Mouse (Mus musculus) thymus, adult 18-20 months (tissue): ENCODE results near the gene Napa.
A peak's percentile ranks its signal among the peaks of the same experiment; 100 is the strongest.

Experiments used
- DNase-seq, 2 experiments: peaks; one replicate each; pipeline ENCODE4 v3.0.0; 2022; ENCODE audit warnings: mixed read lengths in 2 of 2

Napa gene

DNA sequence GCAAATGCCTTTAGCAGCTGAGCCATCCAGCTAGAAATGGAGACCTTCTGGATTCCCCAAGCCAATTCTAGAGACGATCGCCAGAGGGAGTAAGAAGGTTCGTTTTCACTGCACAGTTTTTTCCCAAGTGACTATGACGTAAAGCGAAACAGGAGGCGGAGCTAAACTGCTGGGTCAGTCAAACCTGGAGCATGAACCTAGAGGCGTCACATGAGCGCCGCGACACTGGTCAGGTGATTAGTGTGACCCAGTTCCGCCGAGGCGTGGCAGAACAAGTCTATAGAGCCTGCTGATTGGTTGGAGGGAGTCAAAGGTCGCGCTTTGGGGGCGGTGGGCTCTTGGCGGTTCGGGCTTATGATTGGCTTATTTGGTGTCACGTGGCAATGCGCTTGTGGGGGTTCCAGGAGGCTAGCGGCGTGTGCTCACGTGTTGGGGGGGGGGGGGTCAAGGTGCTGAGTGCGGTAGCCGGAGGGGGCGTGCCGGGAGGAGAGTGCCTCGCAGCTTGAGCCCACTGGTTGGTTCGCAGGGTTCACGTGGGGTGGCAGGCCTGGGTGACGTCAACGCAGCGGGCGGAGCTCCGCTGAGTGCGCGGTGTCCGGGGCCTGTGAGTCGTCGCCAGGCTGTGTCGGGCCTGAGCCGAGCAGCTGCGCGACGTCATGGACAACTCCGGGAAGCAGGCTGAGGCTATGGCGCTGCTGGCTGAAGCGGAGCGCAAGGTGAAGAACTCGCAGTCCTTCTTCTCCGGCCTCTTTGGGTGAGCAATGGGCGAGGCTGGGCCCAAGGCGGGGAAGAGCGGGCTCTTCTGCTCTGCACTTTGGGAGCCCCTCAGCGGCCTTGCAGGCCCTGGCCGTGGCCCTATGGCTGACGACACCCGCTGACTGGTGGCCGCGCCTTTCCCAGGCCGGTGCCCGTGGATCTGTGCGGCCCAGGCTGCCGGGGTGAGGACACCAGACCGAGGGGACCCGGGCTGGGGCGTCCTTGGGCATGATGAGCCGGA lies at the start of gene Napa:
TSS of gene Napa (plus strand) at position 438 of the 997 bp plus-strand sequence.
- peak; percentile 98 to 100 for DNase-seq

DNA sequence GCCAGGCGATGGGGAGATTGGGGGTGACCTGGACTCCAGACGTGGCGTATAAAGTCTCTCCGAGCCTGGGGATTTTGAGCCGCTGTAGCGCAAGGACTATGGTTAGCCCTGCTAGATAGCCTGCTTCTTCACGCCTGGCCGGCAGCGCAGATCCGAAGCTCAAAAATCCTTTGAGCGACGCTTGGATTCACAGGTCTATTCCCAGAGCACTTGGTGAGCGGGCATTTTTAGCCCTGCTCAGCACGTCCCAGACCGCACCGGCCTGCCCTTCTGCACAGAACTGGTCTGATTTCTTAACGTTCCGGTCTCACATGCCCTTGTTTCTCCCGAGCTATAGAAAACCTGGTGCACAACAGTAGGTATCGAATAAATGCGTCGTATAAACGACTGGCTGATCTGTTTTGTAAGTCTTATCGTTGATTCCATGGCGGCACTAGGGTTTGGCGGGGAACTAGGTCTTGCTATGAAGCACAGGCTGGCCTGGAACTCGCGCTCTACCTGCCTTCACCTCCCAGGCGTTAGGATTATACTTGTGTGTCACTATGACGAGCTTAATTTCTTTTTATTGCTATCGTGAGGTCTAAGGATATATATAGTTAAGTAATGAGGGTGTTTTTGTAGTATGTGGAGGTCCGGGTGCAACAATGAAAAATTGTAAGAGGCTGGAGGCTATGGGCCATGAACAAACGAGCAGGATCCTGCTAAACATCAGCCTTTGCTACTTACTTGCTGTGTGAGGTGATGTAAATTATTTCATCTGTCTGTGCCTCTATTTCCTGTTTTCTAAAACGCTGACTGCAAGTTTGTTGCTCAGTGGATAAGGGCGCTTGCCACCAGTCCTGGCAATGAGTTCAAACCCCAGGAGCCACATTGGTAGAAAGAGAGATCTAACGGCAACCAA lies 49.3 kb upstream of the Napa start:
- DNase-seq, result no peak

DNA sequence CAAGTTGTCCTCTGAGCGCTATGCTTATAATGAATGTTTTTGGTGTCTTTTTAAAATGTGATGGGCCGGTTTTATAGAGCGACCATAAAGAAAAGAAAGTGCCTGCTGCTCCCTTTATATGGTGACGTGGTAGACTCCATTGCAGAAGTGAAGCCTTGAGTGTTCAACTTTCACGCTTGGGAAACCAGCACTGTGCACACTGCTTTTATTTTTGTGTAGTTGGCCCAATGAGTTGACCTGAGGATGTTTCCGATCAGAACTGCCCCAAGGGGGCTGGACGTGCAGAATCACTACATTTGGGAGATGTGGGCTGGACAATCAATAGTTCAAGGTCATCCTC lies 48.7 kb upstream of the Napa start:
- DNase-seq, result no peak

DNA sequence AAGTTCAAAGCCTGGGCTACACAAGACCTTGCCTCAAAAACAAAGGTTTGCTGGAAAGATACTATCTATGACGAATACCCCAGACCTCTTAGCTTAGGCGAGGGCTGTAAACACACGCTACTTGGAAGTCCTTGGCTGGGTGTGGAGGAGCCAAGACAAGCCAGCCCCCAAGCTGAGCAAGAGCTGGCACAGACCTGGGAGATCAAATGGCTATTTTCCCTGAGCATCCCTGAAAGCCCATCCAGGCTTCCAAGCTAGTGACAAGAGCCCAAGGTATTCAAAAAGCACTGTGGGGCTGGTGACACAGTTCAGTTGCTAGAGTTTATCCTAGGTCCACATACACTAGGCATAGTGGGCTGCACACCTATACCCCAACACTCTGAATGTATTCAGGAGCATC lies 47.7 kb upstream of the Napa start:
- no peak for DNase-seq

DNA sequence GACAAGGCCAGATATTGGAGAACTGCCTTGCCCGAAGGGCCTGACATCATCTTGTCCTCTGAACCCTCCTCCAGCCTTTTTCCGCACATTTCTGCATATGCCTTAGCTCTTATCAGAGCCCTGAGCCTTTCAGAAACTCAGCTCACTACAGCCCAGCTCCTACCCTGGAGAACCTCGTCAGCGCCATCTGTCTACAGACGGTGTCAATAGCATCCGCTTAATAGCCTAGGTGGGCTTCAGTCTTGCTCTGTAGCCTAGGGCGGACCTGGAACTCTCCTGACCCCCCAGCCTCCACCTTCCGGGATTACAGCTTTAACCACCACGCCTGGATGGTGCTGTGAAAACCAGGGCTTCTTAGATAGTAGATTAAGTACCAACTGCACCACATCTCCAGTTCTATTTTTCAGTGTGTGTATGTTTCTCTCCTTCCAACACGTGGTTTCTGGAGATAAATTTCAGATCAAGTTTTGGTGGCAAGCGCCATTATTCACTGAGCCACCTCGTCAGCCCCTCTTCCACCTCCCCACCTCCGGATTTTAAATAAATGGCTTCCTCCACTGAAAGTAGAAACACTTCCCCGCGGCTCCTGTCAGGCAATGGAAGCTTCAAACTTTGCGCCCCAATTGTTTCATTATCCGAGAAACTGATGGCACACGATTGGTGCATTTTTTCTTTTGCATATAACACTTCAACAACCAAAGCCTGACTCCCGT lies 46.2 kb upstream of the Napa start:
- peak; percentile 66 to 80 for DNase-seq

DNA sequence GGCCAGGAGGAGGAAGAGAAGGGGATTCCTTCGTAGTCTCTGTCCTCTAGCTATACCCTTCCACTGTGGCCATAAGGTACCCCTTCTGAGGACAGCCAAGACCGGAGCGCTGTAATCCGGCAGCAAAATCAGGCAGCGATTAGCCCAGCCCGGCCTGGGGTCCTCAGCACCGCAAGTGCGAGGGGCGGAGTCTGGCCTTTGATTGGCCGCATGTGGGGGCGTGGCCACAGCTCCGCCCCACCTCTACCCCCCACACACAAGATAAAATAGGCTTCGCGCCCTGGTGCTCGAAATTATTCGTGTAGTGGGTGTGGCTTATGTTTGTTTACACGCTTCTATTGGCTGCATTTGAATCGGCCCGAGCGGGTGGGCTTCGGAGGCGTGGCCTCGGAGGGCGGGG lies 45.6 kb upstream of the Napa start:
- peak; percentile 91 to 94 for DNase-seq

DNA sequence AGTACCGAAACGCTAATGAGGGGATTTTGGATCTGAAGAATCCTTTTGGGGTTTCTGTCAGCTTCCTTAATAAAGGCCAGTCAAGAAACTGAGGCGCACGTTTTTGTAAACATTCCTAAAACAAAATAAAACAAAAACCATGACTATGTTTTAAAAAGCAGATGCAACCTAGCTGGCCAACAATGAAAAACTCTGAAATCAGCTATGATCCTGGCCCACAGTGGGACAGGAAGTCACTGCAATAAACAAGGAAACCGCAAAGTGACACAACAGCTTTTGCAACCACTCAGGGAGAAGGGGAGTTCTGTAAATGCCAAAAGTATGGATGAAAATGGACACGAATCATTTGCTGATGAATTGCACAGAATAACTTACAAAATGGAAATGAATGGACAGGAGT lies 45.2 kb upstream of the Napa start:
- no peak for DNase-seq

DNA sequence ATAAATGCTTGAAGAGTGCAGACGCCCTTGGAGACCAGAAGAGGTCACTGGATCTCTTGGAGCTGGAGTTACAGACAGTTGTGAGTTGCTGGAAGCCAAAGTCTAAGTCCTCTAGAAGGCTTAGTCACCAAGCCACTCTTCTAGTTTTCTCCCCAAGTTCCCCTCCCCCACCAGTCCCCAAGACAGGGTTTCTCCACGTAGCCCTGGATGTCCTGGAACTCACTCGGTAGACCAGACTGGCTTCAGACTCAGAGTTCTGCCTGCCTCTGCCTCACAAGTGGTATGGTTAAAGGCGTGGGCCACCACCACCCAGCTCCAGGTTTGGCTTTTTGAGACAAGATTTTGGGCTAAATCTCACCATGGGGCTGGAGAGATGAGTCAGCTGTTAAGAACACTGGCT lies 43.3 kb upstream of the Napa start:
- DNase-seq, result no peak

DNA sequence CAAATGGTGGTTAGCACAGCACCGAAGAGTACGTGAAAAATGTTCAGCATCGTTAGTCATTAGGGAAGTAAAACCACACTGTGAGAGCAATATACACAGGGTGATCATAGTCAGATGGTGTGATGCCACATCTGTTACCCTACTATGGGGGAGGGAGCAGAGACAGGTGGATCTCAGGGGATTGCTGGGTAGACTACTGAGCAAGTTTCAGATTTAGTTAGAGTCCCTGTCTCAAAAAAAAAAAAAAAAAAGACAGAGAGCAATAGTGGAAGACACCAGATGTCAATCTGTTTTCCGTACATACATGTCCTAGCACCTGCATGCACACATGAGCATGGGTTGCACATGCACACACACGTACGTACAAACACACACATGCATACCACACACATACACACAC lies 42.6 kb upstream of the Napa start:
- DNase-seq, result no peak

DNA sequence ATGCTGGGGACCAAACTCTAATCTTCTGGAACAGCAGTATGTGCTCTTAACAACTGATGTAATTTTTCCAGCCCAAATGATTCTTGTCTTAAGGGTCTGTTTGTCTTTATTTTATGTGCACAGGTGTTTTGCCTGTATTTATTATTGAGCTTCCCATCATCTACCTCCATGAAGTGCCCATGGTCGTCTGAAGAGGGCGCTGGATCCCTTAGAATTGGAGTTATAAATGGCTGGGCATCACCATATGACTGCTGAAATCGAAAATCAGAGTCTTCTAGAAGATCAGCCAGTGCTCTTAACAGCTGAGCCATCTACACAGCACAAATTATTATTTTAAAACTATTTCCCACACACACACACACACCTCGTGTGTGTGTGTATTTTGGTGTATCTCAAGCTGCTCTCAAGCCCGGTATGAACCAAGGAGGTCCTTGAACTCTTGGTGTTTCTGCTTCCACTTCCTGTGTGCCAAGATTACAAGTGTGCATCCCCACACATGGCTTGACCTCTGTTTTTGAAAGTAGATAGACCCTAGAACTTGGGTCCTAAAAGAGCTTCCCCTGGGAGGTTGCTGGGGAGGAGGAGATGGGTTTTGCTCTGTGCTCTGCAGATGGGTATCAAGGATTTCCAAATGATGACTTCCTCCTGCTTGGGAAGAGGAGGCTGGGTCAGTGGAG lies 41.7 kb upstream of the Napa start:
- DNase-seq, result no peak

DNA sequence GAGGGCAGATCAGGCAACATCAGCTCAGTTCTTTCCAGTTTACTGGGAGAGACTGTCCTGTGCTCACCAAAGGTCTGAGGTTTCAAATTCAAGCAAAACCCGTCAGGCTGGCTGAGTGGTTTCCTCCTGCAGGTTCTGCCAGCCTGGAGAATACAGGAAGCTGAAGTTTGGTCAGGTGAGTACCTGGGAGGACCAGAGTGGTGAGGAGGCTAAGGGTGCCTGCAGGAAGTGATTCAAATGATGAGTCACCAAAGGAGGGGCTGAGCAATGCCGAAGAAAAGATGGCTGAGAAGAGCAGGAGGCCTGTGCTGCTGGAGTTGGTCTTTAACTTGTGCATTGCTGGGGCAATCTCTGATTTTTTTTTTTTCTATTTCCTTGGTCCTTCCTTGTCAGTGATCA lies 41.1 kb upstream of the Napa start:
- no peak for DNase-seq

DNA sequence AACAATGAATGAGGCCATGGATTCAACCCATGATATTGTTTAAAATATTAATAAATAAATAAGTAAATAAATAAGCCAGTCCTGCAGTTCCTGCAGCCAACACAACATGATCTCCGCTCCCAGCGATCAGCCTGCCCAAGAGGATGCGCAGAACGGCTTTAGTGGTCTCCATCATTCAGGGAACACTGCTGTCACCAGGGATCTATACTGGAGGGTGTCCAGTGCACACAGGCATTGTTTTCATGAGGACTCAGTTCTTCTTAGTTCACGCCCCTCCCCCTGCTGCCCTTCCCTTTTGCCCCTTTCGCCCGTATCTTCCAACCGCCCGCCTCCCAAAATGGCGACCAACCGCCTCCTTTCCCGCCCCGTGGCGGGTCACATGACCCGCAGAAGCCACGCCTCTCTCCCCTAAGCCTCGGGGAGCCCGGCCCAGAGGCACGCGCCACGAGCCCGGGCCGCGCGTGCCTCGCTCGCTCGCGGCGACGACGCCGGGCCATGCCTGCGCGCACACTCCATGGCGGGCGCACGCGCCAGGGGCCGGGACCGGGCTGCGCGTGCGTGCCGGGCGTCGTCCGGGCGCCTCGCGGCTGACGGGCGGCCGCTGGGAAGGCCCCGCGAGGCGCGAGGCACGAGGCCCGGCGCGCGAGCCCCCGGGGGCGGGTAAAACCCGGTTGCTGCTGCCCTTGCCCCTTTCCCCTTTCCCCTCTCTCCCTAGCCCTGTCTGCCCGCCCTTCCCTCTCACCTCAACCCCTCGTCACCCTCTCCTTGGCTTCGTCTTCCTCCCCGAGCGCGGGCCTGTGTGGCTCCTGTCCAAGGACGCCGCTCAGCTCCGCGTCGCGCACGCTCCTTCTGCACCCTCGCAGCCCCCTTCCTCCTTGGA lies 36.8 kb upstream of the Napa start, which contains the start of gene Zfp541:
TSS of gene Zfp541 (plus strand) at position 596 of the 880 bp plus-strand sequence.
- no peak for DNase-seq

DNA sequence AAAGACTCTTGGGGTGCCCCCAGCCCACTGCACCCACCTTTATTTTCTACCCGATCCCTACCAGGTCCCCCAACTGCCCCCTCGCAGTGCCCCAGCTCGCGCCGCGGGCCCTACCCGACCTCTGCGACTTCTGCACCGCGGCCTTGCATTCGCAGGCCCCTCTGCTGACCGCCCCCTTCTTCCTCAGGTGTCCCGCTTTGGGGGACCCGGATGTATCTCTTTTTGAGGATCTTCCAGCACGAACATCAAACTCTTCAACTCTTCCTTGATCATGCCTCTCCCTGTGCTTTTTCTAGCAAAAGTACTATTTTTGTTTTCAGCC lies 36.2 kb upstream of the Napa start:
- no peak for DNase-seq

DNA sequence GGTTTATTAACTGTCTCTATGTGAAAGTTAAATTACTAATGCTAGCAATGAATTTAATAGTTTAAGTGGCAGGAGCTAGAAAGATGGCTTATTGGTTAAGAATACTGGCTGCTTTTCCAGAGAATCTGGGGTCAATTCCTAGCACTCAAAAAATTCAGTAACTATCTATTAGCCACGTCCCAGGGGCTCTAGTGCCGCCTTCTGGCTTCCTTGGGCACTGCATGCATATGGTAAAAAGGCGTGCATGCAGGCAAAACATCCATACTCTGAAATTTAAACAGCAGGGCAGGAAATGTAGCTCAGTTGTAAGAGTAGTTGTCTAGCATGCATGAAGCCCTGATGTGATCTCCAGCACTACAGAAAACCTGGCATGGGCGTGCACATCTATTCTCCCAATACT lies 34.8 kb upstream of the Napa start:
- DNase-seq, result no peak

DNA sequence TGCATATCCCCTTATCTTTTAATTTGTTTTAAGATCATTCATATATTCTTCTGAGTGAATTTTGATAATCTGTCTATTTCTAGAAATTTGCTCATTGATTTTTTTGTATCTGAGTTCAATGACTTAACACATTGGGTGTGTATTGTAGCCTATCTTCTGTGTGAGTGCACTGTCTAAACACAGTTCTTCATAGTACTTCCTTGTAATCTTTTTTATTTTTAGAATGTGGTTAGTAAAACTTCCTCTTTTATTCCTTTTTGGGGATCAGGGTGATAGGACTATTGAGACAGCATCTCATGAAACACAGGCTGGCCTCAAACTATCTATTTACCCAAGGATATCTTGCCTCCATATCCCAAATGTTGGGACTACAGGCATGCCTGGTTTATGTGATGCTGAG lies 27.4 kb upstream of the Napa start:
- DNase-seq, result no peak

DNA sequence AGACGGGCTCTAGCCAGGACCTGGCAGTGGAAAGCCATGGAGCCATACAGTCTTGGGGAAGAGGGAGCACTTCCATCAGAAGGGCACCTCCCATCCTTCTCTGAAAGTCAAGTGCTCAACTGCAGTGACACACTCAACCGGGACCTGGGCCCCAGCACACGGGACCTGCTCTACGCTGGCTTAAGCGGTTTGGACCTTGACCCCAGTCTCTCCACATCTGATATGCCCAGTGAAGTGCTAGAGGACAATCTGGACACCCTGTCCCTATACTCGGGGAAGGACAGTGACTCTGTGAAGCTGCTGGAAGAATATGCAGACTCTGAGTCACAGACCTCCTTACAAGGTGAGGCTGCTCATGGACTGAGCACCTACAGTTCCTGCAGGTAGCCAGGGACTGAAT lies 26.4 kb upstream of the Napa start:
- no peak for DNase-seq

DNA sequence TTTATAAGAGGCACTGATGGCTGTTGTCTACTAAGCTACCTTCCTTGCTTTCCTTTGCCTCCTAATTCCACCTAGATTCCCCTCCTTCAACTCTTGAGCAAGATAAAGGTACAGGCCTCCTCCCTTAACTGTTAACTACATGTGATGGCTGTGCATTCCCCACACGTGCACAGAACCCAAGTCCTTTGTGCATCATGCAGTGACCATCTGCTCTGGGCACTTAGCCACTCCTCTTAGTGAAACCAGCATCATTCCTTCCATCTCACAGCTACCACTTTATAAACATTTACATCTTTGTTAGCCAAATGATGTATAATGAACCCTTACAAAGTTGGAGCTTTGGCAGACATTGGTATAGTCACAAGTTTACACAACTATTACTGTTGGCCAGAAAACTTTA lies 18.3 kb upstream of the Napa start:
- DNase-seq, result no peak

DNA sequence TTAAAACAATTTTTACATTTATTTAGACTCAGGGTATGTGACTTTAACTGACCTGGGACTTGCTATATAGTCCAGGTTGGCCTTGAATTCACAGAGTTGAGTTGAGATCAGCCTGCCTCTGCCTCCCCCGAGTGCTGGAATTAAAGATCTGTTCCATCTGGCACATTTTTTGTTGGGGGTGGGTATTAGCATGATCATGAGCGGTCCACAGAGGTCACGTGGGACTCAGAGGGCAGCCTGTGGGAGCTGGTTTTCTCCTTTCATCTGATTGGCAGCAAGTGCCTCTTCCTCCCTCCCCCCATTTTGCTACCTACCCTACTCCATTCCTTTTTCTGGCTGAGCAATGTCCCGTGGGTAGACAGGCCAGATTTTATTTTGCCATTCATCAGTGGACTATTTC lies 17.7 kb upstream of the Napa start:
- no peak for DNase-seq

DNA sequence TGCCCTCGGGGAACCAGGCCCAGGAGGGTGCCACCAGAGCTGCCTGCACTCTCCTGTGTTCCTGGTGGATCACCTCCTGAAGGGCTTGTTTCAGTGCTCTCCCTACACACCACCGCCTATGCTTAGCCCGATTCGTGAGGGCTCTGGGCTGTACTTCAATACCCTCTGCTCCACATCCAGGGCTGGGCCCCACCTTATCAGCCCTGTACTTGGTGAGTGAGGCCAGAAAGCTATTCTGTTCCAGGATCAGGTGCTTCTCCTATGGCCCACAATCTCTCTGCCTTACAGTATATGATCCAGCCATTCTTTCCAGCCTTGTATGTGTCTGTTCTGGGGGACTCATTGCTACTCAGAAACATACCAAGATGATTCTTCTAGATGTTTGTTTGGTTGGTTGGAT lies 14.9 kb upstream of the Napa start:
- no peak for DNase-seq

DNA sequence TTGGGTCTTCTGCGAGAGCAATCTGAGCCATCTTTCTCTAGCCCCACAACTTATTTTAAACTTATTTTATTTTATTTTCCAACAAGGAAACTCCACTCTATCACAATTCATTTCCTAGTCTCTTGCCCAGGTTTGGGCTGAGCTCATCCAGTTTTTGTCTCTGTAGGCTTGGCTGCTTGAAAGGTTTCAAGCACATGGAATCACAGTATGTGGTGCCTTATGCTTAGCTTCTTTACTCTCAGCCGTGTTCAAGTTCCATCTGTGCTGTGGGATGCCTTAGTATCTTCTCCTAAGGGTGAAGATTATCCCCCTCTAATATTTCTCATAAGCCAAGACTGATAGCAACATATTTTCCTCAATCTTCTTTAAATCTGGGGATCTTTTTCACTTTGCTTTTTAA lies 10.7 kb upstream of the Napa start:
- no peak for DNase-seq

DNA sequence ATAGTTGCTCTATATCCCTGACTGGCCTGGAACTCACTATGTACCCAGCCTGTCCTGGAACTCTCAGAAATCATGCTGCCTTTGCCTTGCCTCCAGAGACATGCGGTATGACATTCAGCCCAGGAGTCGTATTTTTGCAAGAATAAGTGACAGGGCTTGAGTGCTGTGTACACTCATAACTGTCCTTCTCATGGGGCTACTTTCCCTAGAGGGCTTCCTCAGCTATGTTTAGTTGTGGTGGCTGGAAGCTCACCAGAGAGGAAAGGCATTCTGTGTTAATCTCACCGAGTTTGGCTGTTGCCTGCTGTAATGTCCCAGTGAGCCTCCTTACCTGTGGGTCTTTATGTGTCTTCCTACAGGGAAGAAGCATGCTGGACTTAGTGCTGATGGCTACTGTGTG lies 3.7 kb upstream of the Napa start:
- no peak for DNase-seq

DNA sequence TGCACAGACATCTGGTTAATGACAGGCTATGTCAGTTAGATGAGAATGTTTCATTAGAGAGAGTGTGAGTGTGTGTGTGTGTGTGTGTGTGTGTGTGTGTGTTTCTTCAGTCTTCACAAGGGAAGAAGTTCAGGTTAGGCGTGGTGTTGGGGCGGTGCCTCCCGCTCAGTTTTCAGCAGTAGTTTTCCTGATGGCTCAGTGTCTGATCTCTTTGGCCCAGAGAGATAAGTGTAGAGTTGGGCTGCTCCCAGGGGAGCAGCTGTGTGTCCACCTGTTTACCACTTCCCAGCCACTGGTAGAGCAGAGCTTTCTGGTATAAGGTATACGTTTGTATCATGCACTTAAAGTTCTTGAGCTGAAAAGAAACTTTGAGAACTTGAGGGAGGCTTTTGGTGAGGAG lies 1.6 kb downstream of the Napa start:
- DNase-seq, result no peak
